In genomic region chr14:48990471-48991143, GRCm38 (mm10) we compare ENCODE assay signal across 9 mouse cellular contexts.
A peak's percentile ranks its signal among the peaks of the same experiment; 100 is the strongest.
DNase-seq lines count a peak whose midpoint lies in the region; ATAC-seq lines count a peak whose summit lies in the region.
"Had no signal": no experiment of that assay in that cellular context is flagged by ENCODE, and none has a peak within 500 bp of the region (broad histone marks: within the 10 kb centered on the region; RNA-seq: fewer than 3 reads in every experiment).

No protein-coding gene starts in this region.

- H3K9ac ChIP-seq in hindbrain, embryonic 15.5 days: no peak overlapping the region

- H3K36me3 ChIP-seq in hindbrain, embryonic 15.5 days: no peaks in the 10 kb centered on the region

- H3K9me3 ChIP-seq in hindbrain, embryonic 15.5 days: no peaks in the 10 kb centered on the region

- peaks cover 7% of the 10 kb centered on the region for H3K4me1 ChIP-seq in hindbrain, embryonic 15.5 days (replicated peaks)

- H3K4me3 ChIP-seq in hindbrain, embryonic 15.5 days: peak overlapping the region; percentile 17
- H3K4me3 ChIP-seq: myocyte had no signal

- H3K27ac ChIP-seq in hindbrain, embryonic 15.5 days (replicated peaks): peak overlapping the region; percentile 56; the same call in 1 of the 2 replicates

- H3K4me2 ChIP-seq in hindbrain, embryonic 15.5 days: peak overlapping the region; percentile 54

- H3K27me3 ChIP-seq in hindbrain, embryonic 15.5 days: 0 out of 2 replicates have a peak, but pooled peaks cover 3% of the 10 kb centered on the region

- WGBS in hindbrain, embryonic 15.5 days: 11% methylated on average over 17 of the region's 17 CpGs

- peak; percentile 95 for ATAC-seq in hindbrain, embryonic 15.5 days (ENCODE audit: low FRiP score, low read depth)

- peak; percentile 59 for DNase-seq in adrenal gland, postnatal 10 days
- peak; percentile 84 for DNase-seq in embryo, embryonic 10.5 days (ENCODE audit: low spot score)
- peak; percentile 8 to 16 for DNase-seq in gastrocnemius, adult 8-10 months (ENCODE audit: low spot score in 2 of 2)
- peak; percentile 54 to 85 for DNase-seq in layer of hippocampus, postnatal 14 days (ENCODE audit: low spot score in 2 of 2)
- DNase-seq in lung, postnatal 14 days: peak; percentile 51
- DNase-seq in right cerebral cortex, adult 18-20 months: peak; percentile 79
- DNase-seq in adipocyte (ENCODE audit: low spot score): no peak
